Mouse (Mus musculus) thymus, adult 2 months (tissue): ENCODE data around the gene Prmt3. TPM values are rescaled to one million over a fixed set of nuclear protein-coding genes. Genes with fewer than 3 reads are reported as not detected.
A peak's percentile ranks its signal among the peaks of the same experiment; 100 is the strongest.

Experiments
- DNase-seq: peaks from one replicate; pipeline ENCODE4 v3.0.0; 2021
- H3K27ac ChIP-seq: fragments of 200-500 bp; 2 replicates; pipeline ENCODE4 v1.5.1; 2012; ENCODE audit warnings: low read length, control low read depth; ENCODE audit not compliant: control insufficient read depth, insufficient read depth
- H3K27me3 ChIP-seq: fragments of 200-500 bp; 2 replicates; pipeline ENCODE4 v1.6.1; 2012; ENCODE audit warnings: mild to moderate bottlenecking, low read length, moderate library complexity, mixed read lengths; ENCODE audit not compliant: control insufficient read depth, insufficient read depth
- H3K36me3 ChIP-seq: fragments of 200-500 bp; 2 replicates; pipeline ENCODE4 v1.6.1; 2012; ENCODE audit warnings: mild to moderate bottlenecking, low read length, moderate library complexity; ENCODE audit not compliant: control insufficient read depth, insufficient read depth
- H3K4me1 ChIP-seq: fragments of 200-500 bp; replicated peaks from 2 replicates; pipeline ENCODE4 v1.6.1; 2012; ENCODE audit warnings: low read length; ENCODE audit not compliant: control insufficient read depth, insufficient read depth
- H3K4me3 ChIP-seq: fragments of 200-500 bp; 2 replicates; pipeline ENCODE4 v1.5.1; 2012; ENCODE audit warnings: mild to moderate bottlenecking, low read length, control low read depth, moderate library complexity; ENCODE audit not compliant: control insufficient read depth, insufficient read depth
- CTCF ChIP-seq: fragments of 200-500 bp; IDR thresholded peaks from 2 replicates; pipeline ENCODE4 v1.5.1; 2012; ENCODE audit warnings: mild to moderate bottlenecking, control low read depth, low read length, moderate library complexity, borderline replicate concordance; ENCODE audit not compliant: control insufficient read depth, poor library complexity, insufficient read depth; ENCODE audit errors: extremely low read depth
- POLR2A ChIP-seq: fragments of 200-500 bp; IDR thresholded peaks from 2 replicates; pipeline ENCODE4 v1.6.1; 2012; ENCODE audit warnings: mild to moderate bottlenecking, low read length, control low read depth, moderate library complexity; ENCODE audit not compliant: control insufficient read depth, poor library complexity, insufficient read depth; ENCODE audit errors: extremely low read depth
- WGBS: fragments of 180-500 bp; shearing (Covaris S2); methylation state at CpG from one replicate; pipeline ENCODE4 v1.1.7; 2018; 5-methylcytosine and 5-hydroxymethylcytosine counted together
- polyA plus RNA-seq: library from polyadenylated mRNA; depleted of rRNA; stranded (reverse); fragments of >200 nt; gene quantifications from 2 replicates; pipeline ENCODE4 v1.2.3, GENCODE M21; 2012

Gene Prmt3
- polyA plus RNA-seq, 1 experiment, result 35.0 TPM

DNA sequence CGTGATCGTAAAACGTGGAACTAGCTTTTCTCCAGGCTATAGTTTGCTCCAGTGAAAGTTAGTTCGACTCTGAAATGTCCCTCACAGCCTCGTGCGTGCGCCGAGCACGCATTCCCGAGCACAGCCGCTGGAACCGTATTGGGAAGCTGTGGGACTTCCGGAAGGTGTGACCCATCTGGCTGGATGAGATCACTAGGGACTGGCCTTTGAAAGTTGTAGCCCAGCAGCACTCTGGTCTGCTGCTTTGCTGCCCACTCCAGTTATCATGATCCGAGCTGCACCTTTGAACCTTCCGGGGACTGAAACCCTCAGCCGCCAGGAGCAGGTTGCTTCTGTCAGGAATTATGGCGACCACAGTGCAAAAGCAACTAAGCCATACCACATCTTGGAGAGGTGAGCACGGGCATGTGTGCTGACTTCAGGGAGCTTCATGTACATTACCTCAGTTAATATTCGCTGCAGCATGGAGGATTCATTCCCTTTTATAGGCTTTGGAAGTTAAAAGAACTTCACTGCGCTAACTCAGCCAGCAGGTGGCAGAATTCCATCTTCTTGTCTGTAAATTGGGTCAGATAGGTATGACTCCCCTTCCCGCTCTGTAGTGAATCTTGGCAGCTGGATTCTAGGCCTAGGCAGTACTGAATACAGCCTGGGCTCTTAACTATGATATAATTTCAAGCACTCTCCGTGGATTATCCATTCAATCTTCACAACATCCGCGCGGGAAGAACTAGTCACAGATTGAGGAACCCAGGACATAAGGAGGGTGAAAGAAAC, 25.2 kb upstream of the Prmt3 start:
- no peaks in the 10 kb centered on the region for H3K27me3 ChIP-seq
- no peak overlapping the region for H3K4me3 ChIP-seq
- TF ChIP-seq POLR2A (no peak), CTCF (0 out of 2 replicates have a peak, but pooled peaks have one; percentile 31)
- WGBS, result 50% methylated on average over 25 of the region's 25 CpGs
- H3K4me1 ChIP-seq, result no peaks in the 10 kb centered on the region
- H3K27ac ChIP-seq, result no peak overlapping the region
- DNase-seq, result peak; percentile 36
- no peaks in the 10 kb centered on the region for H3K36me3 ChIP-seq

DNA sequence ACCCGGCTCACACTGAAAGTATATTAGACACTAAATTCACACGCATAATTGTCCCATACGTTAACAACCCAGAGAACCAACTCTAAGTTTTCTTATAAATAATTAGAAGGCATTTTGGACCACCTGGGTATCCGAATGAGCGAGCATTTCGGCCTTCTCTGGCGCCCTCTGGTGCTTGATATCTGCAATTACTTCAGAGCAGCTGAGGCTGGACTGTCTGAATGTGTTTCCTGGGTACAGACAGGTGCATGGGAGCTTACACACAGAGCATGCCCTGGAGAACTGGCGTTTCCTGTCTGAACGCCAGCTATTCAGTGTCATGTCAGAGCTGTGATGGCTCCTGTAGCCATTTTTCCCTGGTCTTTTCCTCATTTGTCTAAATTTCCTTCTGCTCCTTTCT, 23.4 kb upstream of the Prmt3 start:
- H3K27me3 ChIP-seq, result no peaks in the 10 kb centered on the region
- 6% methylated on average over 9 of the region's 9 CpGs for WGBS
- H3K4me1 ChIP-seq, result peaks cover 5% of the 10 kb centered on the region; the same call in 1 of the 2 replicates
- DNase-seq, result peak; percentile 76
- no peak overlapping the region for H3K4me3 ChIP-seq
- peak; percentile 52; the same call in 1 of the 2 replicates for TF ChIP-seq CTCF
- TF ChIP-seq POLR2A, result no peak
- H3K36me3 ChIP-seq, result no peaks in the 10 kb centered on the region
- H3K27ac ChIP-seq, result no peak overlapping the region

DNA sequence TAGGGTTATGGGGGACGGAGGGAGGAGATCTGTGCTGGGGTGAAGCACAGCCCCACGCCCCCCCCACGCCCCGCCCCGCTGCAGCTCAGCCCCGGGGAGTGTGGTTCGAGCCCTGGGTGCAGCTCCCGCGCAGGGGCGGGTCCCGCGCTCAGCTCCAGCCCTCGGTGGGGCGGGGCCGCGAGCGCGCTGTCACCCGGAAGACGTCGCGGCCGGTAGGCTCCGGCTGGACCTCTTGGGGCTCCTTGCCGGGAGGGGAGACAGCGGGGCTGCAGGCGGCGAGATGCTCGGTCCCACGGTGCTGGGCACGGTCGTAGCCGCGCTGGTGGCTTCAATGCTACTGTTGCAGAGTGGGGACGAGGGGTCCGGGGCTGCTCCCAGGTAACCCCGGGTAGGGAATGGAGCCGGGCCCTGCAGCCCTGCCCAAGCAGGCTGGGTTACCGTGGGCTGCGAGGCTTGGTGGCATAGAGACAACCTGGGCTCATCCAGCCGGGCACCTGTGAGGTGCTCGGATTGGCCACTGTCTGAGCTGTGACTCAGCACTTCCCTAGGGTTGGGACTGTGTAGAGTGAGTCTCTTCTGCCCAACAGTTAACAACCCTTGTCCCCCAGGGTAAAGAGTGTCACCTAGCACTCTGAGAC, 19.1 kb upstream of the Prmt3 start, which contains the start of gene Htatip2:
Gene Htatip2, plus strand, starts transcription at position 182 of the 638 bp plus-strand sequence.
- peak; percentile 74; the same call in 1 of the 2 replicates for TF ChIP-seq POLR2A
- TF ChIP-seq CTCF, result peak; percentile 54; the same call in 1 of the 2 replicates
- Histone ChIP-seq H3K4me3 (peak within 1 kb of the TSS; percentile 56), H3K27me3 (no peaks in the 10 kb centered on the region), H3K36me3 (no peaks in the 10 kb centered on the region), H3K4me1 (peaks cover 5% of the 10 kb centered on the region; the same call in 1 of the 2 replicates), H3K27ac (no peak within 1 kb of the TSS)
- 1% methylated on average over 42 of the region's 42 CpGs for WGBS
- peak; percentile 82 for DNase-seq

DNA sequence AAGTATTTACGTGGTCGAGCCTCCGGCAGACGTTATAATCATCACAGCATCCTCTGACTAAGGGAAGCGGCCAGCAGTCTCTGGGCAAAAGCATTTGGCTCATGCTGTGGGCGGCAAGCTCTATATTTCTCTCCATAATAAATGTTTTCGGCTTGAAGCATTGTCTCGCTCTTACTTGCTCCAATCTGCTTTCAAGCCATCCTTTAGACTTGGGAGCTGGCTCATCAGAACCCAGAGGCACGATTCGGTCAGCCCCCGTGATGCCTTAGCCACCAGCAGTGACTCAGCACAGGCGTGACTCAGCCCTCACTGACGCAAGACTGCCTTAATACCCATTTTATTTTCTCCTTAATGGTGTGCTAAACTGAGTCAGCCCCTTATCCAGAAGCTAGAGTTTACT, 15.5 kb upstream of the Prmt3 start:
- Histone ChIP-seq H3K27me3 (no peaks in the 10 kb centered on the region), H3K4me1 (peaks cover 5% of the 10 kb centered on the region; the same call in 1 of the 2 replicates), H3K27ac (no peak overlapping the region), H3K4me3 (no peak overlapping the region), H3K36me3 (no peaks in the 10 kb centered on the region; the same call in 1 of the 2 replicates)
- DNase-seq, result no peak
- TF ChIP-seq POLR2A (no peak), CTCF (no peak)
- WGBS, result 94% methylated on average over 13 of the region's 13 CpGs

DNA sequence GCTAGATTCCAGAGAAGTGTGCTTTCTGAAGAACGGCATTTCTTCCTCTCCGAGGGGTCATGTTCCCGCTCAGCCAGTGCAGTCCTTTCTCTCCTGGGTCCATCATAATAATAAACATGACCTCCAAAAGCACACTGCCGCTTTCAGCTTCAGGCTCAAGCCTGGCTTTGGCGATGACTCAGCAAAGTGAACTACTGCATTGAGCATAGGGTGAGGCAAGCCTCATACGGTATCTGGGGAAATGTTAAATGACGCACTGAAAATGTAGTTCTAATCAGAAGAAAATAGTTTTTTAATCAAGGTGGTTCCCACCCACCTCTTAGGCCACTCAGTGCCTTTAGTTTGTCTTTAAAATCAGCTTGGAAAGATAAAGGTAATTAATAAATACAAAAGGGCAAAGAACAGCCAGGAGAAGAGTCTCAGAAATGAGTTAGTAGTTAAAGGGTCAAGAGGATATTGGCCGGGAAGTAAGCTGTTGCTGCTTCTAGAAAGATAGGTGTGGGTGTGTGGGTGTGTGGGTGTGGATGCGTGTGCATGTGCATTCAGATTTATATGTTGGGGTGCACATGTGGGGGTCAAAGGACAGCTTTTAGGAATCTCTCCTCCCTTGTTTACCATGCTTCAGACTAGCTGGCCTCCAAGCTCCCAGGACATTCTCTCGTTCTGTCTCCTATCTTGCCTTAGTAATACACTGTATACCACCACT, 14.0 kb upstream of the Prmt3 start:
- no peak overlapping the region for H3K27ac ChIP-seq
- WGBS, result 75% methylated on average over 10 of the region's 10 CpGs

DNA sequence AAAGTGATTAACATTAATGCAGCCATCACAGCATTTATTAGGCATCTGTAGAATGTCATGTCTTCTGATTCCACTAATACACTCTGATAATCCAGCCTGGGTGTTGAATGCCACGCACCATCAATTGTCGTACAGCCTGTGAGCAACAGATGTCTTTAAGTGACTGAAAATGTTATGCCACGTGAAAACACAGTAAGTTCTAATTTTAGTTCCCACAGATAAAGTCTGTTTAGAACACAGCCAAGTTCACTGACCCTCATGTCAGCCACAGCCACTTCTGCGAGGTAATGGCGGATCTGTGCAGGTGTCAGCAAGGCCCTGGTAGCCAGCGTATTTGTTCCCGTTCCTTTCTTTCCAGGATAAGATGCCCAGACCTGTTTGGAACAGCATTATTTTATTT, 12.0 kb upstream of the Prmt3 start:
- Histone ChIP-seq H3K4me1 (no peaks in the 10 kb centered on the region), H3K27ac (no peak overlapping the region), H3K27me3 (no peaks in the 10 kb centered on the region), H3K4me3 (no peak overlapping the region), H3K36me3 (peaks cover 2% of the 10 kb centered on the region)
- no peak for TF ChIP-seq CTCF
- no peak for TF ChIP-seq POLR2A
- 97% methylated on average over 7 of the region's 7 CpGs for whole genome bisulfite sequencing
- no peak for DNase-seq

More for the DNA sequence above, 14.0 kb upstream of the Prmt3 start:
- DNase-seq, result no peak
- Histone ChIP-seq H3K4me3 (no peak overlapping the region), H3K4me1 (peaks cover 5% of the 10 kb centered on the region; the same call in 1 of the 2 replicates), H3K36me3 (no peaks in the 10 kb centered on the region; the same call in 1 of the 2 replicates), H3K27me3 (no peaks in the 10 kb centered on the region)
- TF ChIP-seq CTCF (no peak), POLR2A (no peak)
